Comparison of ENCODE assay signal across 8 mouse cellular contexts in genomic region chr10:80302471-80302881, GRCm38 (mm10). TPM values are rescaled to one million over a fixed set of nuclear protein-coding genes. Genes with fewer than 3 reads are reported as not detected.
DNase-seq lines count a peak whose midpoint lies in the region; TF ChIP-seq lines count a peak whose summit lies in the region.

No protein-coding gene starts in this region.

- H3K4me3 ChIP-seq in cerebellum, adult 2 months (replicated peaks; ENCODE audit: insufficient read depth, low read depth, low read length), result no peak overlapping the region
- peak overlapping the region; percentile 68 for H3K4me3 ChIP-seq in hindbrain, embryonic 10.5 days
- H3K4me3 ChIP-seq in midbrain, embryonic 10.5 days, result peak overlapping the region; percentile 71

- H3K36me3 ChIP-seq in hindbrain, embryonic 10.5 days, result peaks cover 51% of the 10 kb centered on the region
- H3K36me3 ChIP-seq in midbrain, embryonic 10.5 days, result peaks cover 55% of the 10 kb centered on the region

- H3K4me1 ChIP-seq in cerebellum, adult 2 months (ENCODE audit: control insufficient read depth, insufficient read depth, low read length), result peaks cover 32% of the 10 kb centered on the region
- peaks cover 64% of the 10 kb centered on the region for H3K4me1 ChIP-seq in hindbrain, embryonic 10.5 days (replicated peaks)
- peaks cover 63% of the 10 kb centered on the region for H3K4me1 ChIP-seq in midbrain, embryonic 10.5 days

- 0 out of 2 replicates have a peak overlapping the region, but pooled peaks have one; percentile 60 for H3K27ac ChIP-seq in cerebellum, adult 2 months (ENCODE audit: insufficient read depth, low read length)
- peak overlapping the region; percentile 96 for H3K27ac ChIP-seq in hindbrain, embryonic 10.5 days
- peak overlapping the region; percentile 97 for H3K27ac ChIP-seq in midbrain, embryonic 10.5 days (replicated peaks)

- peak; percentile 62 for DNase-seq in R1 (ENCODE audit: low read depth, low spot score)
- peak; percentile 59 to 74 for DNase-seq in cerebellum, adult 2 months
- DNase-seq in frontal cortex, postnatal 10 days (ENCODE audit: low spot score in 2 of 2), result peak; percentile 72 to 80
- DNase-seq in hindbrain, embryonic 10.5 days (ENCODE audit: low spot score), result peak; percentile 73
- DNase-seq in layer of hippocampus, adult 9-11 months, result peak; percentile 81
- peak; percentile 76 for DNase-seq in midbrain, embryonic 10.5 days (ENCODE audit: low spot score)
- peak; percentile 30 to 79 for DNase-seq in urinary bladder, postnatal 36 days (ENCODE audit: low spot score in 2 of 2)
- DNase-seq in spleen, postnatal 4 days (ENCODE audit: low spot score in 2 of 2), result no peak

- TF ChIP-seq CTCF in cerebellum, adult 2 months (IDR thresholded peaks at IDR 0.05; ENCODE audit: borderline replicate concordance, insufficient read depth, low read depth, low read length), result no peak

- H3K9me3 ChIP-seq in hindbrain, embryonic 10.5 days, result no peaks in the 10 kb centered on the region
- H3K9me3 ChIP-seq in midbrain, embryonic 10.5 days (replicated peaks), result no peaks in the 10 kb centered on the region

- 14% methylated on average over 9 of the region's 9 CpGs for WGBS in cerebellum, adult 2 months
- WGBS in hindbrain, embryonic 10.5 days, result 5% methylated on average over 9 of the region's 9 CpGs
- 12% methylated on average over 9 of the region's 9 CpGs for WGBS in midbrain, embryonic 10.5 days

- H3K27me3 ChIP-seq in cerebellum, adult 2 months (ENCODE audit: control insufficient read depth, insufficient read depth, low read length), result no peaks in the 10 kb centered on the region
- peaks cover 92% of the 10 kb centered on the region for H3K27me3 ChIP-seq in hindbrain, embryonic 10.5 days (ENCODE audit: insufficient read depth, poor library complexity, severe bottlenecking)
- H3K27me3 ChIP-seq in midbrain, embryonic 10.5 days (ENCODE audit: low read depth, poor library complexity, severe bottlenecking), result peaks cover 70% of the 10 kb centered on the region

- TF ChIP-seq POLR2A in cerebellum, adult 2 months (IDR thresholded peaks at IDR 0.05; ENCODE audit: borderline replicate concordance, insufficient read depth, low read length), result no peak

RNA-seq across cellular contexts. Expression of gene Apc2, which starts 6.7 kb away (rescaled TPM):
- polyA plus RNA-seq in cerebellum, adult 2 months (2012; rRNA removed), result 67.1 and 69.1 TPM in 2 replicates
- polyA plus RNA-seq in hindbrain, embryonic 10.5 days (2016; fragmentation: Nextera tagmentation; extraction: Ambion mirVana), result 30.4 and 86.1 TPM in 2 replicates
- polyA plus RNA-seq in midbrain, embryonic 10.5 days (2016; fragmentation: Nextera tagmentation; extraction: Ambion mirVana), result 28.3 and 61.6 TPM in 2 replicates

RNA-seq across cellular contexts. Expression of gene Rps15, which starts 10.2 kb away (rescaled TPM):
- polyA plus RNA-seq in cerebellum, adult 2 months (2012; rRNA removed), result 1,303 and 1,454 TPM in 2 replicates
- polyA plus RNA-seq in hindbrain, embryonic 10.5 days (2016; fragmentation: Nextera tagmentation; extraction: Ambion mirVana), result 971 and 1,039 TPM in 2 replicates
- 889 and 1,053 TPM in 2 replicates for polyA plus RNA-seq in midbrain, embryonic 10.5 days (2016; fragmentation: Nextera tagmentation; extraction: Ambion mirVana)

RNA-seq across cellular contexts. Expression of gene 2310011J03Rik, which starts 17.9 kb away (rescaled TPM):
- 49.7 and 51.1 TPM in 2 replicates for polyA plus RNA-seq in cerebellum, adult 2 months (2012; rRNA removed)
- polyA plus RNA-seq in hindbrain, embryonic 10.5 days (2016; fragmentation: Nextera tagmentation; extraction: Ambion mirVana), result 55.6 and 60.9 TPM in 2 replicates
- 57.3 TPM in 2 replicates for polyA plus RNA-seq in midbrain, embryonic 10.5 days (2016; fragmentation: Nextera tagmentation; extraction: Ambion mirVana)

RNA-seq across cellular contexts. Expression of gene Pcsk4, which starts 26.8 kb away (rescaled TPM):
- 13.7 and 14.1 TPM in 2 replicates for polyA plus RNA-seq in cerebellum, adult 2 months (2012; rRNA removed)
- polyA plus RNA-seq in hindbrain, embryonic 10.5 days (2016; fragmentation: Nextera tagmentation; extraction: Ambion mirVana), result 3.3 and 3.9 TPM in 2 replicates
- polyA plus RNA-seq in midbrain, embryonic 10.5 days (2016; fragmentation: Nextera tagmentation; extraction: Ambion mirVana), result 3.3 and 4.2 TPM in 2 replicates

RNA-seq across cellular contexts. Expression of gene Reep6, which starts 27.3 kb away (rescaled TPM):
- 9.0 and 10.3 TPM in 2 replicates for polyA plus RNA-seq in cerebellum, adult 2 months (2012; rRNA removed)
- 7.2 and 11.2 TPM in 2 replicates for polyA plus RNA-seq in hindbrain, embryonic 10.5 days (2016; fragmentation: Nextera tagmentation; extraction: Ambion mirVana)
- 9.1 and 11.5 TPM in 2 replicates for polyA plus RNA-seq in midbrain, embryonic 10.5 days (2016; fragmentation: Nextera tagmentation; extraction: Ambion mirVana)

Comparison
In these comparisons a context has a peak if more than half of its experiments do, and no peak if none do; other contexts are left out.
1. DNase-seq: peak in R1 (single experiment), cerebellum, adult 2 months (2 of 2), frontal cortex, postnatal 10 days (2 of 2), hindbrain, embryonic 10.5 days (single experiment), layer of hippocampus, adult 9-11 months (single experiment), midbrain, embryonic 10.5 days (single experiment) and urinary bladder, postnatal 36 days (2 of 2); none in spleen, postnatal 4 days (0 of 2).
2. Peak in every context shown above with its lines, with median percentiles within 50 percentile points of each other: H3K27ac ChIP-seq.